Mouse (Mus musculus): ENCODE results near the gene Dpm3. TPM values are rescaled to one million over a fixed set of nuclear protein-coding genes. Genes with fewer than 3 reads are reported as not detected.
A peak's percentile ranks its signal among the peaks of the same experiment; 100 is the strongest.

The Dpm3 gene
- polyA plus RNA-seq, 1 experiment, result 26.1 TPM

- Histone ChIP-seq H3K36me3 (ENCODE audit: control insufficient read depth) (no peaks in the 10 kb centered on the region), H3K4me1 (ENCODE audit: control insufficient read depth) (peaks cover 16% of the 10 kb centered on the region), H3K4me3 (replicated peaks) (no peak overlapping the region), H3K9me3 (ENCODE audit: control insufficient read depth, low read length) (no peaks in the 10 kb centered on the region), H3K27me3 (ENCODE audit: control insufficient read depth) (peaks cover 46% of the 10 kb centered on the region)
- no peak for TF ChIP-seq TAL1 (IDR thresholded peaks at IDR 0.05; ENCODE audit: low read length)
- TF ChIP-seq GATA1 (IDR thresholded peaks at IDR 0.05; ENCODE audit: low read length), result no peak
Observed at GRCm38 (mm10) chr3:89219546-89219945, 39.6 kb upstream of the Dpm3 start.

- peaks cover 49% of the 10 kb centered on the region for H3K27me3 ChIP-seq (ENCODE audit: control insufficient read depth)
- no peak overlapping the region for H3K4me3 ChIP-seq (replicated peaks)
- no peaks in the 10 kb centered on the region; the same call in 1 of the 2 replicates for H3K9me3 ChIP-seq (ENCODE audit: control insufficient read depth, low read length)
- no peaks in the 10 kb centered on the region for H3K36me3 ChIP-seq (ENCODE audit: control insufficient read depth)
- H3K4me1 ChIP-seq (ENCODE audit: control insufficient read depth), result peaks cover under 1% of the 10 kb centered on the region; the same call in 1 of the 2 replicates
- TF ChIP-seq TAL1 (IDR thresholded peaks at IDR 0.05; ENCODE audit: low read length) (no peak), GATA1 (IDR thresholded peaks at IDR 0.05; ENCODE audit: low read length) (no peak)
Observed at GRCm38 (mm10) chr3:89221167-89221566, 38.0 kb upstream of the Dpm3 start.

- no peak for TF ChIP-seq TAL1 (IDR thresholded peaks at IDR 0.05; ENCODE audit: low read length)
- TF ChIP-seq GATA1 (IDR thresholded peaks at IDR 0.05; ENCODE audit: low read length), result no peak
- Histone ChIP-seq H3K4me3 (replicated peaks) (no peak overlapping the region), H3K27me3 (ENCODE audit: control insufficient read depth) (peaks cover 68% of the 10 kb centered on the region), H3K36me3 (ENCODE audit: control insufficient read depth) (no peaks in the 10 kb centered on the region), H3K9me3 (ENCODE audit: control insufficient read depth, low read length) (no peaks in the 10 kb centered on the region; the same call in 1 of the 2 replicates), H3K4me1 (ENCODE audit: control insufficient read depth) (peaks cover 18% of the 10 kb centered on the region)
Observed at GRCm38 (mm10) chr3:89224796-89225195, 34.4 kb upstream of the Dpm3 start.

GRCm38 (mm10) chr3:89225321-89225815, 33.8 kb upstream of the Dpm3 start:
- no peak for TF ChIP-seq TAL1 (IDR thresholded peaks at IDR 0.05; ENCODE audit: low read length)
- no peak for TF ChIP-seq GATA1 (IDR thresholded peaks at IDR 0.05; ENCODE audit: low read length)

GRCm38 (mm10) chr3:89225918-89226317, 33.2 kb upstream of the Dpm3 start:
- Histone ChIP-seq H3K4me3 (replicated peaks) (no peak overlapping the region), H3K27me3 (ENCODE audit: control insufficient read depth) (peaks cover 78% of the 10 kb centered on the region), H3K9me3 (ENCODE audit: control insufficient read depth, low read length) (no peaks in the 10 kb centered on the region; the same call in 1 of the 2 replicates), H3K36me3 (ENCODE audit: control insufficient read depth) (no peaks in the 10 kb centered on the region), H3K4me1 (ENCODE audit: control insufficient read depth) (peaks cover 18% of the 10 kb centered on the region)
- TF ChIP-seq TAL1 (IDR thresholded peaks at IDR 0.05; ENCODE audit: low read length), result no peak
- TF ChIP-seq GATA1 (IDR thresholded peaks at IDR 0.05; ENCODE audit: low read length), result no peak

More at GRCm38 (mm10) chr3:89225321-89225815, 33.8 kb upstream of the Dpm3 start:
- no peaks in the 10 kb centered on the region; the same call in 1 of the 2 replicates for H3K9me3 ChIP-seq (ENCODE audit: control insufficient read depth, low read length)
- H3K36me3 ChIP-seq (ENCODE audit: control insufficient read depth), result no peaks in the 10 kb centered on the region
- no peak overlapping the region for H3K4me3 ChIP-seq (replicated peaks)
- H3K27me3 ChIP-seq (ENCODE audit: control insufficient read depth), result peaks cover 72% of the 10 kb centered on the region
- H3K4me1 ChIP-seq (ENCODE audit: control insufficient read depth), result peaks cover 18% of the 10 kb centered on the region

GRCm38 (mm10) chr3:89226361-89226760, 32.8 kb upstream of the Dpm3 start:
- H3K9me3 ChIP-seq (ENCODE audit: control insufficient read depth, low read length), result no peaks in the 10 kb centered on the region; the same call in 1 of the 2 replicates
- no peak for TF ChIP-seq GATA1 (IDR thresholded peaks at IDR 0.05; ENCODE audit: low read length)
- TF ChIP-seq TAL1 (IDR thresholded peaks at IDR 0.05; ENCODE audit: low read length), result no peak
- peaks cover 82% of the 10 kb centered on the region for H3K27me3 ChIP-seq (ENCODE audit: control insufficient read depth)
- no peak overlapping the region for H3K4me3 ChIP-seq (replicated peaks)
- H3K36me3 ChIP-seq (ENCODE audit: control insufficient read depth), result no peaks in the 10 kb centered on the region
- H3K4me1 ChIP-seq (ENCODE audit: control insufficient read depth), result peaks cover 18% of the 10 kb centered on the region

GRCm38 (mm10) chr3:89226900-89227299, 32.3 kb upstream of the Dpm3 start, which contains the start of gene Mtx1:
Gene Mtx1 (minus strand): TSS chr3:89227088.
- peak within 1 kb of the TSS; percentile 58 for H3K4me3 ChIP-seq (replicated peaks)
- peaks cover 18% of the 10 kb centered on the region for H3K4me1 ChIP-seq (ENCODE audit: control insufficient read depth)

GRCm38 (mm10) chr3:89227307-89228179, 31.6 kb upstream of the Dpm3 start:
- H3K27me3 ChIP-seq (ENCODE audit: control insufficient read depth), result peaks cover 90% of the 10 kb centered on the region
- no peaks in the 10 kb centered on the region for H3K36me3 ChIP-seq (ENCODE audit: control insufficient read depth)
- no peaks in the 10 kb centered on the region; the same call in 1 of the 2 replicates for H3K9me3 ChIP-seq (ENCODE audit: control insufficient read depth, low read length)
- TF ChIP-seq TAL1 (IDR thresholded peaks at IDR 0.05; ENCODE audit: low read length) (no peak), GATA1 (IDR thresholded peaks at IDR 0.05; ENCODE audit: low read length) (no peak)
- H3K4me3 ChIP-seq (replicated peaks), result peak overlapping the region; percentile 58
- peaks cover 18% of the 10 kb centered on the region for H3K4me1 ChIP-seq (ENCODE audit: control insufficient read depth)

More at GRCm38 (mm10) chr3:89226900-89227299, 32.3 kb upstream of the Dpm3 start, which contains the start of gene Mtx1:
- peaks cover 88% of the 10 kb centered on the region for H3K27me3 ChIP-seq (ENCODE audit: control insufficient read depth)
- H3K36me3 ChIP-seq (ENCODE audit: control insufficient read depth), result no peaks in the 10 kb centered on the region
- TF ChIP-seq TAL1 (IDR thresholded peaks at IDR 0.05; ENCODE audit: low read length), result no peak
- TF ChIP-seq GATA1 (IDR thresholded peaks at IDR 0.05; ENCODE audit: low read length), result no peak
- no peaks in the 10 kb centered on the region; the same call in 1 of the 2 replicates for H3K9me3 ChIP-seq (ENCODE audit: control insufficient read depth, low read length)

GRCm38 (mm10) chr3:89228180-89228549, 31.0 kb upstream of the Dpm3 start:
- H3K36me3 ChIP-seq (ENCODE audit: control insufficient read depth), result no peaks in the 10 kb centered on the region
- peak overlapping the region; percentile 58 for H3K4me3 ChIP-seq (replicated peaks)
- no peaks in the 10 kb centered on the region; the same call in 1 of the 2 replicates for H3K9me3 ChIP-seq (ENCODE audit: control insufficient read depth, low read length)
- peaks cover 84% of the 10 kb centered on the region for H3K27me3 ChIP-seq (ENCODE audit: control insufficient read depth)
- no peak for TF ChIP-seq TAL1 (IDR thresholded peaks at IDR 0.05; ENCODE audit: low read length)
- TF ChIP-seq GATA1 (IDR thresholded peaks at IDR 0.05; ENCODE audit: low read length), result no peak
- H3K4me1 ChIP-seq (ENCODE audit: control insufficient read depth), result peaks cover 18% of the 10 kb centered on the region
